Mouse (Mus musculus) olfactory bulb, adult 2 months (tissue): Measurements from ENCODE around the gene Mrpl37.

ENCODE experiments used
- CTCF ChIP-seq: fragments of 200-500 bp; IDR thresholded peaks from 2 replicates; pipeline ENCODE4 v1.5.1; 2012; ENCODE audit warnings: low read depth, mild to moderate bottlenecking, low read length, moderate library complexity; ENCODE audit not compliant: insufficient read depth
- POLR2A ChIP-seq: fragments of 200-500 bp; IDR thresholded peaks from 2 replicates; pipeline ENCODE4 v1.6.1; 2012; ENCODE audit warnings: mild to moderate bottlenecking, low read depth, low read length, moderate library complexity; ENCODE audit not compliant: insufficient read depth

DNA sequence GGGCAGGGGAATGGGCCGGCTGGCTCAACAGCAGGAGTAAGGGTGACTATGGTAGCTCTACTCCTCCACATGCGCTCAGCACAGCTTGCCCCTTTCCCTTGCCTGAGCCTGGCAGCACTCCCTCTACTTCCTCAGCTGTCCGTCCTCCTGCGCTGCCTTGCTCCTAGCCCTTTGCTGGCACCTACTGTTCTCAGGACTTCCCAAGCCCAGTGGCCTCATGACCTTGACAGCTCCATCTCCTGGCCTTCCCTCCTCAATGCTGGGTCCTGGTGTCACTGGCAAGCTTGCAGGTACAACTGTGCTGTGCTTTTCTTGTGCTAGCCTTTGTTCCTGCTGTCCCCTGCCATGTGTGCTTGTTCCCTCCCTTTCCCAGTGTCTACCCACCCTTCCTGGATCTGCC, 16.5 kb upstream of the Mrpl37 start:
- TF ChIP-seq POLR2A: no peak
- TF ChIP-seq CTCF: no peak
